Mouse (Mus musculus): ENCODE measurements around the gene Ltbp1.
A peak's percentile ranks its signal among the peaks of the same experiment; 100 is the strongest.
"Not testable (repeated sequence)": the region's sequence is repeated elsewhere in the genome, so short reads cannot be mapped to it uniquely, and the experiment has no call there.

The Ltbp1 gene

GRCm38 (mm10) chr17:75119422-75119821 is 114.1 kb downstream of the Ltbp1 start:
- DNase-seq, result no peak

GRCm38 (mm10) chr17:75120071-75120470 is 114.7 kb downstream of the Ltbp1 start:
- DNase-seq, result no peak

GRCm38 (mm10) chr17:75122584-75123282 is 117.4 kb downstream of the Ltbp1 start:
- no peak for DNase-seq

- DNase-seq, result peak; percentile 42 to 59
Measured at GRCm38 (mm10) chr17:75128337-75128935, 123.1 kb downstream of the Ltbp1 start.

- no peak for DNase-seq
Measured at GRCm38 (mm10) chr17:75133983-75134382, 128.6 kb downstream of the Ltbp1 start.

GRCm38 (mm10) chr17:75139731-75140130 is 134.4 kb downstream of the Ltbp1 start:
- DNase-seq, result no peak

GRCm38 (mm10) chr17:75142845-75143244 is 137.5 kb downstream of the Ltbp1 start:
- not testable (repeated sequence) for DNase-seq

- no peak for DNase-seq
Measured at GRCm38 (mm10) chr17:75143927-75144326, 138.6 kb downstream of the Ltbp1 start.

GRCm38 (mm10) chr17:75147218-75147617 is 141.8 kb downstream of the Ltbp1 start:
- no peak for DNase-seq

- no peak for DNase-seq
Measured at GRCm38 (mm10) chr17:75151800-75152199, 146.4 kb downstream of the Ltbp1 start.

GRCm38 (mm10) chr17:75153088-75153487 is 147.7 kb downstream of the Ltbp1 start:
- no peak for DNase-seq

GRCm38 (mm10) chr17:75158385-75158784 is 153.0 kb downstream of the Ltbp1 start:
- DNase-seq, result no peak

- no peak for DNase-seq
Measured at GRCm38 (mm10) chr17:75159066-75159787, 153.9 kb downstream of the Ltbp1 start.

GRCm38 (mm10) chr17:75161062-75161461 is 155.7 kb downstream of the Ltbp1 start:
- DNase-seq, result no peak

- DNase-seq, result no peak
Measured at GRCm38 (mm10) chr17:75161931-75162330, 156.6 kb downstream of the Ltbp1 start.

- no peak for DNase-seq
Measured at GRCm38 (mm10) chr17:75164566-75164965, 159.2 kb downstream of the Ltbp1 start.

GRCm38 (mm10) chr17:75168572-75169200 is 163.3 kb downstream of the Ltbp1 start:
- DNase-seq, result no peak

GRCm38 (mm10) chr17:75171659-75172058 is 166.3 kb downstream of the Ltbp1 start:
- peak; percentile 5 to 55 for DNase-seq

- DNase-seq, result peak in 1 of 2 experiments; percentile 42
Measured at GRCm38 (mm10) chr17:75172685-75173205, 167.4 kb downstream of the Ltbp1 start.

- no peak for DNase-seq
Measured at GRCm38 (mm10) chr17:75174501-75174900, 169.1 kb downstream of the Ltbp1 start.

- DNase-seq, result peak in 1 of 2 experiments; percentile 49
Measured at GRCm38 (mm10) chr17:75177920-75178867, 172.8 kb downstream of the Ltbp1 start.

- no peak for DNase-seq
Measured at GRCm38 (mm10) chr17:75179001-75179400, 173.6 kb downstream of the Ltbp1 start.
